ENCODE assay signal across 11 mouse cellular contexts in genomic region chr4:140813358-140814185, GRCm38 (mm10). TPM values are rescaled to one million over a fixed set of nuclear protein-coding genes. Genes with fewer than 3 reads are reported as not detected.
A peak's percentile ranks its signal among the peaks of the same experiment; 100 is the strongest.
DNase-seq lines count a peak whose midpoint lies in the region; ATAC-seq and TF ChIP-seq lines count a peak whose summit lies in the region.
"Had no signal": no experiment of that assay in that cellular context is flagged by ENCODE, and none has a peak within 500 bp of the region (broad histone marks: within the 10 kb centered on the region; RNA-seq: fewer than 3 reads in every experiment).

No protein-coding gene starts in this region.

- no peaks in the 10 kb centered on the region for H3K36me3 ChIP-seq in kidney, postnatal 0 days (ENCODE audit: insufficient read depth, low read length)
- H3K36me3 ChIP-seq in hindbrain, embryonic 12.5 days: no peaks in the 10 kb centered on the region
- no peaks in the 10 kb centered on the region for H3K36me3 ChIP-seq in midbrain, embryonic 13.5 days

- ATAC-seq in kidney, postnatal 0 days (replicated peaks; ENCODE audit: low FRiP score, low read depth): no peak
- ATAC-seq in hindbrain, embryonic 12.5 days (ENCODE audit: low FRiP score): no peak
- ATAC-seq in midbrain, embryonic 13.5 days: no peak

- peak overlapping the region; percentile 61 for H3K4me2 ChIP-seq in kidney, postnatal 0 days (ENCODE audit: low read length)
- peak overlapping the region; percentile 49 for H3K4me2 ChIP-seq in hindbrain, embryonic 12.5 days (replicated peaks)
- peak overlapping the region; percentile 40; the same call in 1 of the 2 replicates for H3K4me2 ChIP-seq in midbrain, embryonic 13.5 days (replicated peaks)

- H3K27ac ChIP-seq in kidney, postnatal 0 days: peak overlapping the region; percentile 8; the same call in 1 of the 2 replicates
- no peak overlapping the region for H3K27ac ChIP-seq in bone marrow, adult 2 months (ENCODE audit: control insufficient read depth, insufficient read depth, low read depth, low read length, poor library complexity)
- no peak overlapping the region for H3K27ac ChIP-seq in hindbrain, embryonic 12.5 days
- H3K27ac ChIP-seq in midbrain, embryonic 13.5 days: no peak overlapping the region
- H3K27ac ChIP-seq in cerebellum, adult 2 months (ENCODE audit: insufficient read depth, low read length): no peak overlapping the region
- H3K27ac ChIP-seq: left cerebral cortex, adult 2 months had no signal

- no peak for DNase-seq in kidney, postnatal 0 days (ENCODE audit: low spot score)
- DNase-seq in kidney, postnatal 25 days: no peak
- DNase-seq in gastrocnemius, adult 8-10 months (ENCODE audit: low spot score in 2 of 2): no peak
- no peak for DNase-seq in cerebellum, adult 2 months
- DNase-seq in embryo, embryonic 10.5 days (ENCODE audit: low spot score): no peak
- DNase-seq: right cerebral cortex, postnatal 14 days had no signal

- H3K4me1 ChIP-seq in kidney, postnatal 0 days (replicated peaks; ENCODE audit: insufficient read depth, low read length): 0 out of 2 replicates have a peak, but pooled peaks cover 7% of the 10 kb centered on the region
- H3K4me1 ChIP-seq in bone marrow, adult 2 months (ENCODE audit: control insufficient read depth, insufficient read depth, low read length): peaks cover 3% of the 10 kb centered on the region
- H3K4me1 ChIP-seq in hindbrain, embryonic 12.5 days: 0 out of 2 replicates have a peak, but pooled peaks cover 18% of the 10 kb centered on the region
- peaks cover 12% of the 10 kb centered on the region for H3K4me1 ChIP-seq in midbrain, embryonic 13.5 days (replicated peaks)
- H3K4me1 ChIP-seq in cerebellum, adult 2 months (ENCODE audit: control insufficient read depth, insufficient read depth, low read length): no peaks in the 10 kb centered on the region

- whole genome bisulfite sequencing in kidney, postnatal 0 days: 10% methylated on average over 13 of the region's 13 CpGs
- 32% methylated on average over 13 of the region's 13 CpGs for WGBS in bone marrow, adult 2 months
- WGBS in hindbrain, embryonic 12.5 days: 28% methylated on average over 13 of the region's 13 CpGs
- 28% methylated on average over 13 of the region's 13 CpGs for WGBS in midbrain, embryonic 13.5 days
- 56% methylated on average over 13 of the region's 13 CpGs for WGBS in cerebellum, adult 2 months

- H3K9me3 ChIP-seq in kidney, postnatal 0 days (replicated peaks; ENCODE audit: low read length): no peaks in the 10 kb centered on the region
- H3K9me3 ChIP-seq in hindbrain, embryonic 12.5 days (replicated peaks): no peaks in the 10 kb centered on the region
- H3K9me3 ChIP-seq in midbrain, embryonic 13.5 days: no peaks in the 10 kb centered on the region

- TF ChIP-seq POLR2A in bone marrow, adult 2 months (IDR thresholded peaks at IDR 0.05; ENCODE audit: borderline replicate concordance, control insufficient read depth, low read depth, low read length): no peak
- TF ChIP-seq POLR2A in cerebellum, adult 2 months (IDR thresholded peaks at IDR 0.05; ENCODE audit: borderline replicate concordance, insufficient read depth, low read length): no peak

- H3K27me3 ChIP-seq in kidney, postnatal 0 days (ENCODE audit: insufficient read depth, low read length): no peaks in the 10 kb centered on the region
- H3K27me3 ChIP-seq in hindbrain, embryonic 12.5 days: peaks cover 8% of the 10 kb centered on the region
- peaks cover 40% of the 10 kb centered on the region for H3K27me3 ChIP-seq in midbrain, embryonic 13.5 days
- no peaks in the 10 kb centered on the region for H3K27me3 ChIP-seq in cerebellum, adult 2 months (ENCODE audit: control insufficient read depth, insufficient read depth, low read length)

- H3K9ac ChIP-seq in kidney, postnatal 0 days (ENCODE audit: low read depth, low read length): peak overlapping the region; percentile 35; the same call in 1 of the 2 replicates
- H3K9ac ChIP-seq in hindbrain, embryonic 12.5 days: no peak overlapping the region
- H3K9ac ChIP-seq in midbrain, embryonic 13.5 days (replicated peaks): no peak overlapping the region

- H3K4me3 ChIP-seq in kidney, postnatal 0 days (replicated peaks; ENCODE audit: low read depth, low read length): peak overlapping the region; percentile 34
- H3K4me3 ChIP-seq in bone marrow, adult 2 months (replicated peaks; ENCODE audit: control insufficient read depth, low read depth, low read length): peak overlapping the region; percentile 84
- H3K4me3 ChIP-seq in hindbrain, embryonic 12.5 days: 0 out of 2 replicates have a peak overlapping the region, but pooled peaks have one; percentile 25
- H3K4me3 ChIP-seq in midbrain, embryonic 13.5 days (replicated peaks): no peak overlapping the region
- no peak overlapping the region for H3K4me3 ChIP-seq in cerebellum, adult 2 months (replicated peaks; ENCODE audit: insufficient read depth, low read depth, low read length)

- no peak for TF ChIP-seq CTCF in kidney, postnatal 0 days (IDR thresholded peaks at IDR 0.05; ENCODE audit: low read depth)
- no peak for TF ChIP-seq CTCF in bone marrow, adult 2 months (IDR thresholded peaks at IDR 0.05; ENCODE audit: control insufficient read depth, insufficient read depth, low read length)
- no peak for TF ChIP-seq CTCF in cerebellum, adult 2 months (IDR thresholded peaks at IDR 0.05; ENCODE audit: borderline replicate concordance, insufficient read depth, low read depth, low read length)

RNA-seq across cellular contexts. Expression of gene Padi3, which starts 3.1 kb away (rescaled TPM):
- polyA plus RNA-seq in kidney, postnatal 0 days (2015; fragmentation: Nextera tagmentation; extraction: Ambion mirVana): 0.08 and 0.10 TPM in 2 replicates
- 1.1 TPM in 1 of 2 replicates, not detected in the other for polyA plus RNA-seq in bone marrow, adult 2 months (2011; ENCODE audit: insufficient read depth, insufficient read length, low replicate concordance, missing spikeins)
- polyA plus RNA-seq in hindbrain, embryonic 12.5 days (2016; fragmentation: Nextera tagmentation; extraction: Ambion mirVana): 0.06 TPM in 1 of 2 replicates, not detected in the other
- polyA plus RNA-seq in midbrain, embryonic 13.5 days (2015; fragmentation: Nextera tagmentation; extraction: Ambion mirVana): 0.05 TPM in 1 of 2 replicates, not detected in the other
- 1 to 10 TPM in 2 of 4 experiments, under 1 TPM in 2; 0.74 to 2.0 (median 1.5) TPM for total RNA-seq in gastrocnemius, adult 8-10 months (2022)
- polyA plus RNA-seq in cerebellum, adult 2 months (2012; rRNA removed): not detected in 2 replicates
- total RNA-seq: left cerebral cortex, adult 2 months had no signal
- polyA plus RNA-seq: erythroblast, embryonic 14.5 days had no signal

RNA-seq across cellular contexts. Expression of gene Padi1, which starts 32.0 kb away (rescaled TPM):
- polyA plus RNA-seq in kidney, postnatal 0 days (2015; fragmentation: Nextera tagmentation; extraction: Ambion mirVana): 0.23 and 0.28 TPM in 2 replicates
- not detected in 2 replicates for polyA plus RNA-seq in bone marrow, adult 2 months (2011; ENCODE audit: insufficient read depth, insufficient read length, low replicate concordance, missing spikeins)
- polyA plus RNA-seq in hindbrain, embryonic 12.5 days (2016; fragmentation: Nextera tagmentation; extraction: Ambion mirVana): 0.07 and 0.19 TPM in 2 replicates
- not detected in 2 replicates for polyA plus RNA-seq in midbrain, embryonic 13.5 days (2015; fragmentation: Nextera tagmentation; extraction: Ambion mirVana)
- under 1 TPM in 1 of 4 experiments, not detected in 3; 0.07 TPM for total RNA-seq in gastrocnemius, adult 8-10 months (2022)
- 0.05 and 0.08 TPM in 2 replicates for polyA plus RNA-seq in cerebellum, adult 2 months (2012; rRNA removed)
- polyA plus RNA-seq: erythroblast, embryonic 14.5 days had no signal

RNA-seq across cellular contexts. Expression of gene Padi4, which starts 39.5 kb away (rescaled TPM):
- 0.74 and 1.1 TPM in 2 replicates for polyA plus RNA-seq in kidney, postnatal 0 days (2015; fragmentation: Nextera tagmentation; extraction: Ambion mirVana)
- 15.2 and 60.1 TPM in 2 replicates for polyA plus RNA-seq in bone marrow, adult 2 months (2011; ENCODE audit: insufficient read depth, insufficient read length, low replicate concordance, missing spikeins)
- 0.31 and 0.42 TPM in 2 replicates for polyA plus RNA-seq in hindbrain, embryonic 12.5 days (2016; fragmentation: Nextera tagmentation; extraction: Ambion mirVana)
- 0.19 TPM in 2 replicates for polyA plus RNA-seq in midbrain, embryonic 13.5 days (2015; fragmentation: Nextera tagmentation; extraction: Ambion mirVana)
- not detected for total RNA-seq in gastrocnemius, adult 8-10 months (2022)
- 0.11 and 0.14 TPM in 2 replicates for polyA plus RNA-seq in cerebellum, adult 2 months (2012; rRNA removed)
- polyA plus RNA-seq: erythroblast, embryonic 14.5 days had no signal

Comparison
In these comparisons a context has a peak if more than half of its experiments do, and no peak if none do; other contexts are left out.
1. H3K4me3 ChIP-seq: peak in kidney, postnatal 0 days (single experiment), bone marrow, adult 2 months (single experiment) and hindbrain, embryonic 12.5 days (single experiment); none in midbrain, embryonic 13.5 days (single experiment) and cerebellum, adult 2 months (single experiment).
2. Peak in every context shown above with its lines, with median percentiles within 50 percentile points of each other: H3K4me2 ChIP-seq.